Mouse (Mus musculus): ENCODE data around the gene Klra7.
"Not testable (repeated sequence)": the region's sequence is repeated elsewhere in the genome, so short reads cannot be mapped to it uniquely, and the experiment has no call there.

The Klra7 gene

GRCm38 (mm10) chr6:130233222-130233621, at the start of gene Klra7:
Klra7 (minus strand) TSS chr6:130233322.
- no peak for DNase-seq (ENCODE audit: low read depth, low spot score)

DNA sequence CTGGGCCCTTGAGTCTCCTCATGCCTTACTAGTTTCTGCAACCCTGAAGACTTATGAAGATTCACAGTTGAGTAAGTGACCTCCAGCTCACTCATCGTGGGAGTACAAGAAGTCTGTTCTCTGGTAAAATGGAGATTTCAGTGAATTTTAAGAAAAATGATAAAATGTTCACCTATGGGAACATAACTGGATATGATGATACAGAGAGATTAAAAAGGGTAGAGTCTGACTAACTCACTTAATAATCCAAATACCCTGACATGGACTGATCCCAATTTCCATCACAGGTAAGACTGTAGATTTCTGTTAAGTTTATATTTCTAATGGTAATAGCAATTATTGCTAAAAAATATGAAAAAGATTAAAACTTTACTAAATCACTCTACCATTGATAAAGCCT, 48.7 kb upstream of the Klra7 start, which contains the start of gene Klra10:
Gene Klra10, minus strand, starts transcription at position 101 of the 400 bp plus-strand sequence.
- DNase-seq (ENCODE audit: low read depth, low spot score) = not testable (repeated sequence)

DNA sequence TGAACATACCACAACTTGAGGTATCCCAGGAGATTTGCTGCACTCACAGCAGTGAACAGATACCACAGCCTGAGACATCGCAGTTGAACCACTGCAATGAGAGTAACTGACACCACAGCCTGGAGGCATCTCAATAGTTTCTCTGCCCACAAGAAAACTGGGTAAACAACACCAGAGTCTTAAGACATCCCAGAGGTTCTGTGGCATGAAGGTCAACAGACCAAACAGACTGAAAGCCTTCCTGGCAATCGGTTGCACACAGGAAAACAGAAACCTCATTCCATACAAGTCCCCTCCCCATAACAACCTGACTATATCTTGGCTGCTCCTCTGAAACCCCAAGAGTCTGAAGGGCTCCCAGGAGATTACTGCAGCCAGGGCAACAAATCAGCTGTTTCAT, 22.2 kb upstream of the Klra7 start:
- DNase-seq (ENCODE audit: low read depth, low spot score) = no peak

DNA sequence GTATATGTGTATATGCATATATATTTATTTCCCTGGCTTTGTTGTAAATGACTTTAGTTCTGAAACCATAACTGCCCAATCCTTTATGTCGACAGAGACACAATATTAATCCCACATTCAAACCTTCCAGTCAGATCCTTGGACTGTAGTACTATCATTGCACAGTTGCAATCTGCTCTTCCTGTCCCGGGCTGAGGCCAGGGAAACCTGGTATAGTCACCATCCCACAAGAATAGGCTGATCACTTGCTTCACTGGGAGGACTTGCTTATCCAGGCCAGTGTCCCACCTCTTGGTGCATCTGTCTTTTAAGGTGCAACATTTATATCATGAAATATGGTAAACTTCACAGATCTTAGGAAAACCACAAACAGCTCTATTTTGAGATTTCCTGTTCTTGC, 4.4 kb upstream of the Klra7 start:
- no peak for DNase-seq (ENCODE audit: low read depth, low spot score)

- DNase-seq (ENCODE audit: low read depth, low spot score) = no peak
Measured at GRCm38 (mm10) chr6:130236635-130237034, 3.5 kb upstream of the Klra7 start.

DNA sequence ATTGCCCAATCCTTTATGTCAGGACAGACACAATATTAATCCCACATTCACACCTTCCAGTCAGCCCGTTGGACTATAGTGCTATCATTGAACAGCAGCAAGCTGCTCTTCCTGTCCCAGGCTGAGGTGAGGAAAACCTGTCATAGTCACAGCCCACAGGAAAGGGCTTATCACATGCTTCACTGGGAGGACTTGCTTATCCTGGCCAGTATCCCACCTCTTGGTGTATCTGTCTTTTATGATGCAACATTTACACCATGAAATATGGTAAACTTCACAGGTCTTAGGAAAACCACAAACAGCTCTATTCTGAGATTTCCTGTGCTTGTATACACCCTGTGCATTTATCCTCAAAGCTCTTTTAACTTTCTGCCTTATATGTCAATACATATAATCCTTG, 35.7 kb downstream of the Klra7 start:
- not testable (repeated sequence) for DNase-seq (ENCODE audit: low read depth, low spot score)

- DNase-seq (ENCODE audit: low read depth, low spot score) = not testable (repeated sequence)
Measured at GRCm38 (mm10) chr6:130193012-130193411, 40.1 kb downstream of the Klra7 start, which contains the start of gene Klra9. Klra9 (minus strand) TSS chr6:130193112.
